Mouse (Mus musculus) G1E-ER4 (cell line): ENCODE measurements around the gene Arid3b. TPM values are rescaled to one million over a fixed set of nuclear protein-coding genes. Genes with fewer than 3 reads are reported as not detected.

ENCODE experiments used
- GATA1 ChIP-seq: IDR thresholded peaks from one replicate; pipeline ENCODE4 v1.8.0; 2012; ENCODE audit warnings: low read length, inconsistent platforms
- polyA plus RNA-seq: library from polyadenylated mRNA; stranded (reverse); fragments of >175 nt; gene quantifications from 2 replicates; pipeline ENCODE4 v1.2.3, GENCODE M21; 2012

The Arid3b gene
- polyA plus RNA-seq, 1 experiment, result 4.5 TPM

- TF ChIP-seq GATA1, result no peak
These were observed 69.4 kb downstream of the Arid3b start for GRCm38 (mm10) chr9:57767231-57767630.

GRCm38 (mm10) chr9:57766431-57766830 lies 70.2 kb downstream of the Arid3b start:
- no peak for TF ChIP-seq GATA1

DNA sequence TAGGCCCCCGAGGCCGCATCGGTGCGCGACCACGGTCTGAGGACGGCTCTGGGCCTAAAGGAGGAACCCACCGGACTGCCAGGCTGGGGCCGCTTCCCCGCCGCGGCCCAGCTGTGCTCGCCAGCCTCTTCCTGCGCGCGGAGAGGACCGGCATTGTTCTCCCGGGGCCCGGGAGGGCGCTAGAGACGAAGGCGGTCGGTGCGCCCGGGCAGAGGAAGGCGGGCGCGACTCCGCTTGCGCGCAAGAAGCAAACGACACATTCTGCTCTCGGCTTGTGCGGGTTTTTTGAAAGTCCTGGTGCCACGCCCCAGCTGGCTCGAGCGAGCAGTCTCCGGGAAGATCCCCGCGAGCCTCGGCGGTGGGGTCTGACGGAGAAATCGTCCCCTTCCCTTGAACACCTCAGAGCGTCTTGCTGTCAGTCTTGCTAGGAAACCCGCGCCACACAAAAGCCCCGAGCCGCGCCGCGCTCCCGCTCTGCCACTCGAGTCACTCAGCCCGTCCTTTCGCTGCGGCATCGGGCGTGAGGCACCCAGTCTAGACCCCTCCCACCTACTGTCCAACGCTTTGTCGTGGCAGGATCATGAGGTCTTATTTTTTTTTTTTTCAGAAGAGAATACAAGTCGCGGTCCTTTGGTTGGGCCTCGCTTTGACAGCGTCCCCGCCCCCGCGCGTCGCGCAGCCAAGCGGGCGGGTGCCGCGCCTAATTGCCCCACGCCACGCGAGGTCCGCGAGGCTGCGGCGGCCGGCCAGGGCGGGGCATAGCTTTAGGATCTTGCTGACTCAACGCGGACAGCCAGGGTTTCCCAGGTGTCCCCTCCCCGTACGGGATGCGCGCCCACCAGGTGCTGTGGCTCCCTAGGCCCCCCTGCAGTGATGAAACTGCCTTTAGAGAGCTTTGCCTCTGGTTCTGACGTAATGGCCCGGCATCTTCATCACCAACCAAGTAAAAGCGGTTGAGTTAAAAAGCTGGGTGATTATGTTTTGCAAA lies 70.9 kb downstream of the Arid3b start, which contains the start of gene Clk3:
TSS of gene Clk3 (minus strand) at position 497 of the 988 bp plus-strand sequence.
- no peak for TF ChIP-seq GATA1

GRCm38 (mm10) chr9:57764974-57765363 lies 71.6 kb downstream of the Arid3b start:
- no peak for TF ChIP-seq GATA1

DNA sequence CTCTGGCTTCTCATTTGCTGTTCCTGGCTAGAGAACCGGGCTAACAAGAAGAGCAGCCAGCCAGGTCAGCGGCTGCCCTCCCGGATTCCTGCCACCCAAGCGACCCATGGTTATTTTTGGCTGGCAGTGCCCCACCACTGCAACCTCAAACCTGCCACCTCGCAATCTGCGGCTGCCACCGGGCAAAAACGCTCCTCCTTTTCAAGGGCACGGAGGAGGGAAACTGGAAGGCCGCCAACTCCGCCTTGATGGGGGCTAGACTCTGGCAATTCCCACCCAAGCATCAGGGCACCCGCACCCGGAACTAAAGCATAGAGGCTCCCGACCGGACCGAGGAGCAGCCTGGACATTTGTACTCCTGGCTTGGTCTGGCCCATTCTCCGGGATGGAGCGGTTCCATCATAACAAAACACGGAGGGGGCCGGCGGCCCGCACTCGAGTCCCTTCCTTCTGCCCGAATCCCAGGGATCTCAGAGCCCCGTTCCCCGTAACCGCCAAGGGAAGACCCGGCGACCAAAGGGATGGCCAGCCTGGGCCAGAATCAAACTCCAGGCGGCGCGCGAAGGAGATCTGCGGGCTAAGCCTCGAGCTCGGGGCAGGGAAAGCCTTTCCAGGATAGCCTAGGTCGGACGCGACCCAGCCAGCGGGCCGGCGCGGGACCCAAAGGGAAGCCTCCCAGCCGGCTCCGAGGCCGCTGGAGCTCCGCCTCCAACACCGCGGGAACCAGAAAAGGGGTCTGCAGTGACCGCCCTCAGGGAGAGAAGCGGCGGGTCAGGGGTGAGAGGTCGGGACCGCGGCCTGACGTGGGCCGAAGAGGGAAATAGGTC lies 72.2 kb downstream of the Arid3b start:
- TF ChIP-seq GATA1, result no peak

DNA sequence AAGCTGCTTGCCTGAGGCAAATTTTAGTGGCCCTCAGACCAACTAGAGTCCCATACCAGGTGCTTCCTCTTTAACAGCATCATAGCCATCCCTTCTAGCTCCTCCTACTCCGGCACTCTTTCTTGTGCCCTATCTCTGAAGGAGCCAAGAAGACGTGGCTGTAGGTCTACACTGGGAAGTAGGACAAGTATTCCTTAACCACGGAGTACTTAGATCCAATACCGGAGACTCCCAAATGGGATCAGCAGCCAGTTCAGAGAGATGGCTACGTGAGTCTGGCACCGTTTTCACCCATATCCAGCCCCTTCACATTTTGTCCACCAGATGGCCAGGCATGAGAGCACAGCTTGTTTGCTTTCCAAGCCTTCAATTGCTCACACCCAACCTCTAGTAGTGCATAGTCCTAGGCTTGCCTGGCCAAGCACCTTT lies 74.0 kb downstream of the Arid3b start:
- no peak for TF ChIP-seq GATA1

DNA sequence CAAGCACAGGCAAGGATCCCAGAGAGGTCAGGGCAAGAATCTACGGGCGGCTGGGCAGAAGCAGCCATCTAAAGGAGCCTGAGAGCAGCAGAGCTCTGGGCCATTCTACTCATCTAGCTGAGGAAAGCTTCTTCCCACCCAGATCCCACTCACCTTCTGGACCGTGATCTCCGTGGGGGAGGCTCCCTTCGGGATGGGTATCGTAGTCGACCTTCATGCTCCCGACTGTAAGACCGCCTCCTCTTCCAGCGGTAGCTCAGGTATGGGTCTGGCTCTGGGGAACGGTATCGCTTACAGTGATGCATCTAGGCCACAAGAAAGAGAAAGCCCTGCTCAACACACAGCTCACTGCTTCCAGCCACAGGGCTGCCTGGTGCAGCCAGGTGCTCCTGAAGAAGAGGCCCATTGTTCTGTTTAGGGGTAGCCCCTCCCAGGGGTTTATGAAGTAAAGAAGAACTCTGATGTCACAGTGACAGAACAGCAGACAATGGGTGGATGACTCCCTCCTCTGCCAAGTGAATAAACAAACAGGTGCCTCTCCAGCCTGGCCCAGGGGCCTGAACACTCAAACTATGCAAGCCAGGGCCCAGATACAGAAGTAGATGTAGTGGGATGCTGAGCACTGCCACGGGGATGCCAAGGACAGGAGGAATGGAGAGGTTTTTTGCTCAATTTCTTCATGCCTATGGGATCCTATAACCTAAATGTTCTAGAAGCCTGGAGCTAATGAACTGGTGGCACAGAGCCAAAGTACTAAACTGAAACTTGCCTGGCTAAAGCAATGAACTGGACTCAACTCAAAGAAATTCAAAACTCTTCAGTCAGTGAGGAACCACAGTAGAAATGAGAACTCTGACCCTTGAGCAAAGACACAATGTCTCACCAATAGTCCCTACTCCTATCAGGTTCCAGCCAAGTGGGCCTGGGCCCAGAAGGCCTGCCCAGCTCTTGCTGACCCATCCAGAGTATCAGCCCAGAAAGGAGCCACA lies 74.7 kb downstream of the Arid3b start:
- TF ChIP-seq GATA1, result no peak

GRCm38 (mm10) chr9:57760416-57761146 lies 76.0 kb downstream of the Arid3b start:
- no peak for TF ChIP-seq GATA1

DNA sequence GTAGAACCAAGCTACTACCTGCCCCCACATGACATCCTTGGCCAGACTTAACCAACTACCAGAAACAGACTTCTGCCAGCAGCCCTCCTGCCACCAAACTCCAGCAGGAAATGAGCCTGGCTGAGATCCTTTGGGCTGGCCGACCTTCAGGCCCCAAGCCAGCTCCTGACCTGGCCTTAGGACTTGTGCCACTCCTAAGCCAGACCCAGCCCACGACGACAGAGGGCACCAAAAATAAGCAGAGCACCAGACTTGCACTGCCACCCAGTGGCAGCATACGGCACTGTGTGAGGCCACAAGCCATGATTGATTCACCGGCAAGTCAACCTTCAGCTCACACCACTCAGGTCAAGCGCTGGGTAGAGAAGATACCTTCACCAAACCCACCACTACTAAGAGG lies 77.3 kb downstream of the Arid3b start:
- no peak for TF ChIP-seq GATA1

GRCm38 (mm10) chr9:57758528-57758927 lies 78.1 kb downstream of the Arid3b start:
- no peak for TF ChIP-seq GATA1

- no peak for TF ChIP-seq GATA1
These were observed 79.0 kb downstream of the Arid3b start for GRCm38 (mm10) chr9:57757578-57757977.

DNA sequence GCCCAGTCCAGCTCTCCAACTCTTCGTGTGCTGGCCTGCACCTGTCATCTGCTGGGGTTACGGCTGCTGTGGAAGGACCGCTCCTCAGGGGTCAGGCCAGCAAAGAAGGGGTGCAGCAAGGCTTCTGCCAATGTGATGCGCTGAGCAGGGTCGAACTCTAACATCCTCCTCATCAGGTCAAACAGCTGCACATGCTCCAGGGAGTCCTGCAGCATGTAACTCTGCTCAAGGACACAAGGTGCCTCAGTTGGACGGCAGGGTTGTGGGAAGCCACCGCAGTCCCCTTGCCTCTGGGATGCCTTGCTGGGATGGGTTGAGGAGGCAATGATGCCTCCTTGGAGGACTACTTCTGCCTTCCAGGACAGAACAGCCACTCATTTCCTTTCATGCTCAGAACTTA lies 85.7 kb downstream of the Arid3b start:
- no peak for TF ChIP-seq GATA1

DNA sequence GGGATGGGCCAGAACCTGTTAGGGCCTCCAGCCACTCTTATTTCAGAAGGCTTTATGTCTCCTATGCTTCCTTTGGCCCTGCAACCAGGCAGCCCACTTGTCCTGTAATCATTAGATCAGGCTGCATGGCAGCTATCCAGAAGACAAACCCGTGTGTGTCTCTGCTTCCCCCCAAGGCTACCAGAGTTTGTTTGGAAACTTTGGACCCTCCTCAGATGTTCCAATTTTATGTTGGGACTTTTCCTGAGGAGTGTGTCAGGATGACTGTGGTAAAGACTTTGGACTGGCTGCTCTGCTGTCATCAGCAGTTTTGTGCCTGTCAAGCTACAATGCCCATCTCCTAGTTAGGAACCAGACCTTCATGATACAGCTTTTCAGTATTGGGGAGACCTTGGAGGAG lies 87.8 kb downstream of the Arid3b start:
- no peak for TF ChIP-seq GATA1

DNA sequence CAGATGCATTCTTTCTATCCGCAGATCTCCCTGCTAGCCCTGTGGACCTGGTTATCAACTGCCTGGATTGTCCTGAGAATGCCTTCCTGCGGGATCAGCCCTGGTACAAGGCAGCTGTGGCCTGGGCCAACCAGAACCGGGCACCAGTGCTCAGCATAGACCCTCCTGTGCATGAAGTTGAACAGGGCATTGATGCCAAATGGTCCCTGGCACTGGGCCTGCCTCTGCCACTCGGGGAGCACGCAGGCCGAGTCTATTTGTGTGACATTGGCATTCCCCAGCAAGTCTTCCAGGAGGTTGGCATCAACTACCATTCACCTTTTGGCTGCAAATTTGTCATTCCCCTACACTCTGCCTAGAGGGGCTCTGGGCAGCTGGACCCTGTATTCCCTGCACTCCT lies 88.5 kb downstream of the Arid3b start:
- TF ChIP-seq GATA1, result no peak

- TF ChIP-seq GATA1, result no peak
These were observed 89.5 kb downstream of the Arid3b start for GRCm38 (mm10) chr9:57747067-57747466.
